Mouse (Mus musculus): ENCODE results near the gene Rab24.

DNA sequence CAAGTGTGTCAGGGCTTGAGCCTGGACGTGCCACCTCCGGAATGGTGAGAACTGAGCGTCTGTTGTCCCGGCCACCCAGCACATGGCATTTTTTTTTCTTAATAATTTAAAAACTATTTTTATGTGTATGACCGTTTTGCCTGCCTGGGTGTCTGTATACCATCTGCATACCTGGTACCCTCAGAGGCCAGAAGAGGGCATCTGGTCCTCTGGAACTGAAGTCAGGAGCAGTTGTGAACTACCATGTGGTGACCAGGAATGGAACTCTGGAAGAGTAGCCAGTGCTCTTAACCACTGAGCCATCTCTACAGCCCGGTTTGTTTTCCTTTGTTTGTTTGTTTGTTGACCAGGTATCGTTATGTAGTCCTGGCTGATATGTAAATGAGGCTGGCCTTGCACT is 46.7 kb upstream of the Rab24 start:
- TF ChIP-seq CTCF (IDR thresholded peaks at IDR 0.05; ENCODE audit: low read depth) = peak; percentile 49
- TF ChIP-seq EP300 (IDR thresholded peaks at IDR 0.05; ENCODE audit: low read depth) = no peak

All from liver, postnatal 0 days (tissue).